Mouse (Mus musculus) spleen, adult 2 months (tissue): ENCODE measurements around the gene P2rx5. TPM values are rescaled to one million over a fixed set of nuclear protein-coding genes. Genes with fewer than 3 reads are reported as not detected.
A peak's percentile ranks its signal among the peaks of the same experiment; 100 is the strongest.

ENCODE experiments used
- DNase-seq, 2 experiments: peaks; one replicate each; pipeline versions ENCODE4 v3.0.0 to v3.0.0-alpha.2; 2012 to 2021; ENCODE audit warnings: low spot score in 2 of 2, low read depth in 1 of 2
- H3K27ac ChIP-seq: fragments of 200-500 bp; 2 replicates; pipeline ENCODE4 v1.5.1; 2012; ENCODE audit warnings: low read length, inconsistent platforms; ENCODE audit not compliant: insufficient read depth
- H3K27me3 ChIP-seq: fragments of 200-500 bp; 2 replicates; pipeline ENCODE4 v1.6.1; 2012; ENCODE audit warnings: mild to moderate bottlenecking, moderate library complexity, low read length, inconsistent platforms; ENCODE audit not compliant: control insufficient read depth, insufficient read depth
- H3K36me3 ChIP-seq: fragments of 200-500 bp; 2 replicates; pipeline ENCODE4 v1.6.1; 2012; ENCODE audit warnings: mild to moderate bottlenecking, low read length, inconsistent platforms; ENCODE audit not compliant: control insufficient read depth, insufficient read depth
- H3K4me1 ChIP-seq: fragments of 200-500 bp; 2 replicates; pipeline ENCODE4 v1.6.1; 2011; ENCODE audit warnings: inconsistent platforms; ENCODE audit not compliant: control insufficient read depth, insufficient read depth, insufficient read length
- H3K4me3 ChIP-seq: fragments of 200-500 bp; 2 replicates; pipeline ENCODE4 v1.5.1; 2011; ENCODE audit warnings: mild to moderate bottlenecking, inconsistent platforms; ENCODE audit not compliant: insufficient read depth, insufficient read length; ENCODE audit errors: extremely low read depth
- CTCF ChIP-seq: fragments of 200-500 bp; IDR thresholded peaks from 2 replicates; pipeline ENCODE4 v1.5.1; 2011; ENCODE audit warnings: mild to moderate bottlenecking, inconsistent platforms; ENCODE audit not compliant: insufficient read depth, insufficient read length, insufficient replicate concordance; ENCODE audit errors: extremely low read depth
- POLR2A ChIP-seq: fragments of 200-500 bp; IDR thresholded peaks from 2 replicates; pipeline ENCODE4 v1.6.1; 2011; ENCODE audit warnings: low read depth, low read length, inconsistent platforms
- WGBS: fragments of 180-500 bp; shearing (Covaris S2); methylation state at CpG from one replicate; pipeline ENCODE4 v1.1.7; 2018; 5-methylcytosine and 5-hydroxymethylcytosine counted together
- polyA plus RNA-seq: library from polyadenylated mRNA; depleted of rRNA; stranded (reverse); fragments of >200 nt; gene quantifications from 2 replicates; pipeline ENCODE4 v1.2.3, GENCODE M21; 2012

Gene P2rx5
- polyA plus RNA-seq, 1 experiment, result 0.22 TPM

DNA sequence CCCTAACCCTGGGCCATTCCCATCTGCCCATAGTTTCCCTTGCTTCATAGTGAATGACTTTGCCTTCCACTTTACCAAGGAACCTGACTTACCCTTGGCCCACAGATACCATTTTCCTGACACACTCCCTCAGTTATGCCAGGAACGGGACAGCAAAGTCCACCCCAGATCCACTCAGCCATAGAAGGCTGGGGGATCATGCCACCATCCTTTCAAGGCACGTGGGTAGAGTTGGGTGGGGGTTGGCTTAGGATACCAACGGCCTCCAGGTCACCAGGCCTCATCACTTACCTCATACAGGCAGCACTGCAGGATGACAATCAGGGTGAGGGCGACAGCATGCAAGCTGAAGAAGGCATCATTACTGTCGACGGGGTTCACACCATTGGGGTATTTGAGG is 27.0 kb downstream of the P2rx5 start:
- no peaks in the 10 kb centered on the region for H3K4me1 ChIP-seq
- peaks cover 7% of the 10 kb centered on the region for H3K36me3 ChIP-seq
- WGBS, result 92% methylated on average over 6 of the region's 6 CpGs
- H3K27me3 ChIP-seq, result no peaks in the 10 kb centered on the region
- TF ChIP-seq CTCF (no peak), POLR2A (no peak)
- H3K27ac ChIP-seq, result no peak overlapping the region
- DNase-seq, result no peak
- no peak overlapping the region for H3K4me3 ChIP-seq

- WGBS, result 48% methylated on average over 6 of the region's 6 CpGs
- no peak overlapping the region for H3K27ac ChIP-seq
- no peak for TF ChIP-seq CTCF
- TF ChIP-seq POLR2A, result no peak
- no peak overlapping the region for H3K4me3 ChIP-seq
- no peaks in the 10 kb centered on the region for H3K4me1 ChIP-seq
- H3K27me3 ChIP-seq, result no peaks in the 10 kb centered on the region
- no peak for DNase-seq
- H3K36me3 ChIP-seq, result peaks cover 10% of the 10 kb centered on the region
Measured at GRCm38 (mm10) chr11:73193047-73193446, 32.8 kb downstream of the P2rx5 start.

GRCm38 (mm10) chr11:73194444-73194843 is 34.2 kb downstream of the P2rx5 start:
- no peak overlapping the region for H3K27ac ChIP-seq
- peaks cover 3% of the 10 kb centered on the region; the same call in 1 of the 2 replicates for H3K4me1 ChIP-seq
- no peaks in the 10 kb centered on the region for H3K27me3 ChIP-seq
- peaks cover 10% of the 10 kb centered on the region for H3K36me3 ChIP-seq
- no peak overlapping the region for H3K4me3 ChIP-seq
- DNase-seq, result no peak
- TF ChIP-seq POLR2A (no peak), CTCF (no peak)
- 77% methylated on average over 2 of the region's 2 CpGs for WGBS

GRCm38 (mm10) chr11:73198190-73198589 is 38.0 kb downstream of the P2rx5 start:
- H3K27ac ChIP-seq, result no peak overlapping the region
- WGBS, result 5% methylated on average over 1 of the region's 1 CpGs
- TF ChIP-seq CTCF (no peak), POLR2A (no peak)
- peaks cover 3% of the 10 kb centered on the region; the same call in 1 of the 2 replicates for H3K4me1 ChIP-seq
- H3K4me3 ChIP-seq, result peak overlapping the region; percentile 75; the same call in 1 of the 2 replicates
- no peak for DNase-seq
- 0 out of 2 replicates have a peak, but pooled peaks cover 1% of the 10 kb centered on the region for H3K36me3 ChIP-seq
- H3K27me3 ChIP-seq, result no peaks in the 10 kb centered on the region

GRCm38 (mm10) chr11:73198603-73199229 is 38.5 kb downstream of the P2rx5 start, which contains the start of gene Ctns:
TSS of gene Ctns (minus strand) at chr11:73199042.
- H3K4me1 ChIP-seq, result peaks cover 3% of the 10 kb centered on the region; the same call in 1 of the 2 replicates
- peak within 1 kb of the TSS; percentile 75 for H3K4me3 ChIP-seq
- TF ChIP-seq CTCF (no peak), POLR2A (peak; percentile 15; the same call in 1 of the 2 replicates)
- H3K27ac ChIP-seq, result peak within 1 kb of the TSS; percentile 74
- H3K36me3 ChIP-seq, result 0 out of 2 replicates have a peak, but pooled peaks cover 1% of the 10 kb centered on the region
- WGBS, result under 1% methylated on average over 22 of the region's 22 CpGs
- no peaks in the 10 kb centered on the region for H3K27me3 ChIP-seq
- peak; percentile 73 to 80 for DNase-seq

DNA sequence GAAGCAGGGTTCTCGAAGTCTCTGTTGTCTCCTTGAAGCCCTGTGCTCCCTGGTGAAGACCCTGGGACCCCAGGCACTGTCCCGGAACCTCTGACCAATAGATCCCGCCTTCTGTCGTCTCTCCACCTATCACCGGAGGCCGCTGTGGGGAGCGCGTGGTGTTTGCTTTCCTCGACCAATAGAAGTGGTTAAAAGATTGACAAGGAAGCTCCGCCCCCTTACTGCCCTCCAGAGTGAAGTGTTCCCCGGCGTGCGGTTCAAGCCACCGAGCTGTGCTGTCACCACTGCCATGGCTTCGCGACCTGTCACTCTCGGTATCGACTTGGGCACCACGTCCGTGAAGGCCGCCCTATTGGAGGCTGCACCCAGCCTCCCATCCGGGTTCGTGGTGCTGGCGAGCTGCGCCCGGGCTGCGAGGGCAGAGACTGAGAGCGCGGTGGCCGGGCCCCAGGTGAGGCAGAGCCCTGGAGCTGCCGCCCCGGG is 39.0 kb downstream of the P2rx5 start, which contains the start of gene Shpk:
Shpk (plus strand) TSS at position 231 of the 483 bp plus-strand sequence.
- peak; percentile 90 for DNase-seq
- peak; percentile 52 for TF ChIP-seq POLR2A
- TF ChIP-seq CTCF, result no peak
- peak within 1 kb of the TSS; percentile 75 for H3K4me3 ChIP-seq
- 0 out of 2 replicates have a peak, but pooled peaks cover 1% of the 10 kb centered on the region for H3K36me3 ChIP-seq
- H3K27ac ChIP-seq, result peak within 1 kb of the TSS; percentile 74
- 1% methylated on average over 32 of the region's 32 CpGs for WGBS
- no peaks in the 10 kb centered on the region for H3K27me3 ChIP-seq
- peaks cover 3% of the 10 kb centered on the region; the same call in 1 of the 2 replicates for H3K4me1 ChIP-seq

DNA sequence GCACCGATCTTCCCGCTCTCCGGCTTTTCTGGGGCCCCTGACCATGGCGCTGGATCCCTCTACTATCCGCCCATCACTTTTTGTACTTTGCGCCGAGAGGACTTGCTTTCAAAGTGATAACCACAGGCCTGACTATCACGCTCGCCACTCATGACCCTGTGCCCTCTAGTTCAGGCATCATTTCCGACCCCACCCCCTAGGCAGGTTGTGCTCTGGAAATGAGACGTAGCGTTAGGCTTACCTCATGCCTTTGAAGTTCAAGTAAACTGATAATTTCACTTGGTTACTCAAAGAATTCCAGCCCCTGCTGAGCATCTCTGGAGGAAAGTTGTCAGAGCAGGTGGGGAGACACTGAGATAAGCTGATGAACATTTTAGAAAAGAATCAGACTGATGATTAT is 39.7 kb downstream of the P2rx5 start:
- Histone ChIP-seq H3K4me1 (peaks cover 3% of the 10 kb centered on the region; the same call in 1 of the 2 replicates), H3K36me3 (0 out of 2 replicates have a peak, but pooled peaks cover 1% of the 10 kb centered on the region), H3K4me3 (peak overlapping the region; percentile 75), H3K27me3 (no peaks in the 10 kb centered on the region), H3K27ac (peak overlapping the region; percentile 26; the same call in 1 of the 2 replicates)
- 3% methylated on average over 12 of the region's 12 CpGs for WGBS
- TF ChIP-seq POLR2A, result no peak
- TF ChIP-seq CTCF, result no peak
- DNase-seq, result peak; percentile 16 to 26
